9 mouse cellular contexts compared by ENCODE assay signal in genomic region chr19:53312336-53312871, GRCm38 (mm10). TPM values are rescaled to one million over a fixed set of nuclear protein-coding genes. Genes with fewer than 3 reads are reported as not detected.
A peak's percentile ranks its signal among the peaks of the same experiment; 100 is the strongest.
DNase-seq lines count a peak whose midpoint lies in the region; TF ChIP-seq lines count a peak whose summit lies in the region.
"Had no signal": no experiment of that assay in that cellular context is flagged by ENCODE, and none has a peak within 500 bp of the region (broad histone marks: within the 10 kb centered on the region; RNA-seq: fewer than 3 reads in every experiment).

No protein-coding gene starts in this region.

- intact Hi-C loops in gastrocnemius, adult 2 months (cut with DNase I), result loop anchor here (5.0 kb wide), 3 partner anchors 50 to 170 kb away; partner anchors contain the start of gene Add3
- intact Hi-C loops in left cerebral cortex, postnatal 36 days (cut with DNase I), result loop anchor here (5.0 kb wide), 2 partner anchors 55 to 170 kb away; partner anchors contain the start of gene Add3

- peak overlapping the region; percentile 100 for H3K27ac ChIP-seq in gastrocnemius, adult 2 months

- H3K4me3 ChIP-seq in gastrocnemius, adult 2 months, result peak overlapping the region; percentile 94

- no peak for TF ChIP-seq CTCF in gastrocnemius, adult 2 months (IDR thresholded peaks at IDR 0.05)

- DNase-seq in layer of hippocampus, adult 11-12 months (ENCODE audit: low spot score), result peak; percentile 60
- DNase-seq in layer of hippocampus, adult 9-10 months (ENCODE audit: low spot score), result no peak
- DNase-seq in cerebellum, postnatal 10 days, result peak; percentile 78 to 81
- DNase-seq in gastrocnemius, adult 2 months, result peak; percentile 72
- peak; percentile 80 for DNase-seq in induced T-regulatory cell, adult 2 months (ENCODE audit: low read depth)
- peak; percentile 60 to 64 for DNase-seq in left cerebral cortex, postnatal 36 days (ENCODE audit: low spot score in 2 of 2)
- DNase-seq in mesoderm, embryonic 11.5 days (ENCODE audit: low read depth, low spot score), result peak; percentile 63
- DNase-seq in skeletal muscle tissue, adult 2 months (ENCODE audit: low read depth, low spot score), result peak; percentile 56

RNA-seq across cellular contexts. Expression of gene Mxi1, which starts 2.1 kb away (rescaled TPM):
- total RNA-seq in gastrocnemius, adult 2 months (2021), result 10 to 100 TPM; 38.1 to 53.6 TPM
- total RNA-seq in left cerebral cortex, postnatal 36 days (2021), result 10 to 100 TPM; 91.9 to 94.5 TPM

RNA-seq across cellular contexts. Expression of gene Gm10197, which starts 59.2 kb away (rescaled TPM):
- total RNA-seq in gastrocnemius, adult 2 months (2021), result not detected
- not detected for total RNA-seq in left cerebral cortex, postnatal 36 days (2021)
- total RNA-seq: neutrophil, adult 5-6 weeks had no signal
